Mouse (Mus musculus) forebrain, embryonic 10.5 days (tissue): Measurements from ENCODE around the gene Fam198a. TPM values are rescaled to one million over a fixed set of nuclear protein-coding genes. Genes with fewer than 3 reads are reported as not detected.

ENCODE experiments used
- DNase-seq: peaks from one replicate; pipeline ENCODE4 v3.0.0-alpha.2; 2017; ENCODE audit warnings: low spot score; ENCODE audit errors: extremely low spot score
- H3K27ac ChIP-seq: fragments of 300-500 bp; sonication (generic); 2 replicates; pipeline ENCODE4 v1.5.1; 2016; ENCODE audit warnings: mild to moderate bottlenecking
- H3K27me3 ChIP-seq: fragments of 300-500 bp; sonication (generic); 2 replicates; pipeline ENCODE4 v1.6.1; 2016; ENCODE audit warnings: mild to moderate bottlenecking; ENCODE audit not compliant: poor library complexity, severe bottlenecking
- H3K36me3 ChIP-seq: fragments of 300-500 bp; sonication (generic); replicated peaks from 2 replicates; pipeline ENCODE4 v1.6.1; 2016; ENCODE audit warnings: mild to moderate bottlenecking, moderate library complexity
- H3K4me1 ChIP-seq: fragments of 300-500 bp; sonication (generic); 2 replicates; pipeline ENCODE4 v1.6.1; 2016
- H3K4me3 ChIP-seq: fragments of 300-500 bp; sonication (generic); 2 replicates; pipeline ENCODE4 v1.5.1; 2016; ENCODE audit warnings: mild to moderate bottlenecking, moderate library complexity
- H3K9me3 ChIP-seq: fragments of 300-500 bp; sonication (generic); 2 replicates; pipeline ENCODE4 v1.6.1; 2016; ENCODE audit warnings: mild to moderate bottlenecking, moderate library complexity
- WGBS: fragments of 180-500 bp; shearing (Covaris S2); methylation state at CpG from one replicate; pipeline ENCODE4 v1.1.7; 2016; 5-methylcytosine and 5-hydroxymethylcytosine counted together
- polyA plus RNA-seq: library from polyadenylated mRNA; unstranded; fragments of >200 nt; fragmentation: Nextera tagmentation; extraction: Ambion mirVana; gene quantifications from 2 replicates; pipeline ENCODE4 v1.2.1, GENCODE M21; 2016

The Fam198a gene
- polyA plus RNA-seq: 0.41 and 0.58 TPM in 2 replicates

- peaks cover 14% of the 10 kb centered on the region for H3K4me1 ChIP-seq
- WGBS: 17% methylated on average over 14 of the region's 14 CpGs
- H3K27ac ChIP-seq: peak within 1 kb of the TSS; percentile 74
- H3K36me3 ChIP-seq: no peaks in the 10 kb centered on the region
- peak within 1 kb of the TSS; percentile 31 for H3K4me3 ChIP-seq
- no peaks in the 10 kb centered on the region for H3K27me3 ChIP-seq
- no peaks in the 10 kb centered on the region for H3K9me3 ChIP-seq
- peak; percentile 31 for DNase-seq
These were observed at the start of gene Fam198a for GRCm38 (mm10) chr9:121950418-121951113. TSS of gene Fam198a (plus strand) at chr9:121950988.

GRCm38 (mm10) chr9:121901710-121902700 lies 48.8 kb upstream of the Fam198a start:
- Histone ChIP-seq H3K4me1 (no peaks in the 10 kb centered on the region), H3K9me3 (no peaks in the 10 kb centered on the region), H3K27ac (no peak overlapping the region), H3K36me3 (no peaks in the 10 kb centered on the region), H3K4me3 (no peak overlapping the region), H3K27me3 (no peaks in the 10 kb centered on the region)
- WGBS: 82% methylated on average over 5 of the region's 5 CpGs
- DNase-seq: no peak

GRCm38 (mm10) chr9:121903476-121904305 lies 47.1 kb upstream of the Fam198a start:
- no peak for DNase-seq
- H3K9me3 ChIP-seq: no peaks in the 10 kb centered on the region
- H3K4me3 ChIP-seq: no peak overlapping the region
- H3K27ac ChIP-seq: no peak overlapping the region
- H3K36me3 ChIP-seq: no peaks in the 10 kb centered on the region
- no peaks in the 10 kb centered on the region for H3K4me1 ChIP-seq
- no peaks in the 10 kb centered on the region for H3K27me3 ChIP-seq
- WGBS: 86% methylated on average over 8 of the region's 8 CpGs

GRCm38 (mm10) chr9:121904319-121904718 lies 46.5 kb upstream of the Fam198a start:
- 87% methylated on average over 4 of the region's 4 CpGs for WGBS

GRCm38 (mm10) chr9:121904946-121905345 lies 45.8 kb upstream of the Fam198a start:
- no peaks in the 10 kb centered on the region for H3K4me1 ChIP-seq
- no peaks in the 10 kb centered on the region for H3K27me3 ChIP-seq
- H3K9me3 ChIP-seq: no peaks in the 10 kb centered on the region
- no peak overlapping the region for H3K27ac ChIP-seq
- H3K4me3 ChIP-seq: no peak overlapping the region
- DNase-seq: no peak
- H3K36me3 ChIP-seq: no peaks in the 10 kb centered on the region
- WGBS: 91% methylated on average over 7 of the region's 7 CpGs

More at GRCm38 (mm10) chr9:121904319-121904718, 46.5 kb upstream of the Fam198a start:
- DNase-seq: no peak
- no peaks in the 10 kb centered on the region for H3K36me3 ChIP-seq
- no peaks in the 10 kb centered on the region for H3K27me3 ChIP-seq
- H3K27ac ChIP-seq: no peak overlapping the region
- no peaks in the 10 kb centered on the region for H3K9me3 ChIP-seq
- no peak overlapping the region for H3K4me3 ChIP-seq
- no peaks in the 10 kb centered on the region for H3K4me1 ChIP-seq

GRCm38 (mm10) chr9:121905556-121906185 lies 45.1 kb upstream of the Fam198a start:
- no peak for DNase-seq
- Histone ChIP-seq H3K27ac (no peak overlapping the region), H3K9me3 (no peaks in the 10 kb centered on the region), H3K36me3 (no peaks in the 10 kb centered on the region), H3K4me1 (no peaks in the 10 kb centered on the region), H3K4me3 (no peak overlapping the region), H3K27me3 (no peaks in the 10 kb centered on the region)
- WGBS: 91% methylated on average over 4 of the region's 4 CpGs

GRCm38 (mm10) chr9:121906456-121906855 lies 44.3 kb upstream of the Fam198a start:
- Histone ChIP-seq H3K27me3 (no peaks in the 10 kb centered on the region), H3K36me3 (no peaks in the 10 kb centered on the region), H3K4me3 (no peak overlapping the region), H3K27ac (no peak overlapping the region), H3K9me3 (no peaks in the 10 kb centered on the region), H3K4me1 (no peaks in the 10 kb centered on the region)
- WGBS: 88% methylated on average over 5 of the region's 5 CpGs
- DNase-seq: no peak

- H3K27me3 ChIP-seq: no peaks in the 10 kb centered on the region
- WGBS: 72% methylated on average over 10 of the region's 10 CpGs
- no peaks in the 10 kb centered on the region for H3K36me3 ChIP-seq
- no peaks in the 10 kb centered on the region for H3K9me3 ChIP-seq
- H3K27ac ChIP-seq: no peak overlapping the region
- no peak for DNase-seq
- no peaks in the 10 kb centered on the region for H3K4me1 ChIP-seq
- H3K4me3 ChIP-seq: no peak overlapping the region
These were observed 43.3 kb upstream of the Fam198a start for GRCm38 (mm10) chr9:121907356-121908070.

GRCm38 (mm10) chr9:121908321-121908720 lies 42.5 kb upstream of the Fam198a start:
- DNase-seq: no peak
- H3K4me3 ChIP-seq: no peak overlapping the region
- no peaks in the 10 kb centered on the region for H3K27me3 ChIP-seq
- no peak overlapping the region for H3K27ac ChIP-seq
- H3K4me1 ChIP-seq: no peaks in the 10 kb centered on the region
- H3K9me3 ChIP-seq: no peaks in the 10 kb centered on the region
- 93% methylated on average over 17 of the region's 17 CpGs for WGBS
- H3K36me3 ChIP-seq: no peaks in the 10 kb centered on the region

GRCm38 (mm10) chr9:121909635-121910034 lies 41.2 kb upstream of the Fam198a start:
- Histone ChIP-seq H3K4me1 (no peaks in the 10 kb centered on the region), H3K36me3 (no peaks in the 10 kb centered on the region), H3K27me3 (no peaks in the 10 kb centered on the region), H3K27ac (no peak overlapping the region), H3K4me3 (no peak overlapping the region), H3K9me3 (no peaks in the 10 kb centered on the region)
- no peak for DNase-seq
- WGBS: 87% methylated on average over 6 of the region's 6 CpGs

- H3K4me1 ChIP-seq: no peaks in the 10 kb centered on the region
- H3K27ac ChIP-seq: no peak overlapping the region
- no peaks in the 10 kb centered on the region for H3K9me3 ChIP-seq
- 90% methylated on average over 7 of the region's 7 CpGs for WGBS
- no peaks in the 10 kb centered on the region for H3K36me3 ChIP-seq
- DNase-seq: no peak
- no peak overlapping the region for H3K4me3 ChIP-seq
- H3K27me3 ChIP-seq: no peaks in the 10 kb centered on the region
These were observed 39.6 kb upstream of the Fam198a start for GRCm38 (mm10) chr9:121911196-121911595.
